Mouse (Mus musculus): ENCODE measurements around the gene A230050P20Rik.

GRCm38 (mm10) chr9:20877118-20878040, 8.9 kb downstream of the A230050P20Rik start:
- TF ChIP-seq CTCF (IDR thresholded peaks at IDR 0.05; ENCODE audit: extremely low read depth, insufficient read length, insufficient replicate concordance, low read depth, low read length) (no peak), POLR2A (IDR thresholded peaks at IDR 0.05; ENCODE audit: low read depth, low read length) (no peak)
